14 mouse cellular contexts compared by ENCODE assay signal in the genomic region with DNA sequence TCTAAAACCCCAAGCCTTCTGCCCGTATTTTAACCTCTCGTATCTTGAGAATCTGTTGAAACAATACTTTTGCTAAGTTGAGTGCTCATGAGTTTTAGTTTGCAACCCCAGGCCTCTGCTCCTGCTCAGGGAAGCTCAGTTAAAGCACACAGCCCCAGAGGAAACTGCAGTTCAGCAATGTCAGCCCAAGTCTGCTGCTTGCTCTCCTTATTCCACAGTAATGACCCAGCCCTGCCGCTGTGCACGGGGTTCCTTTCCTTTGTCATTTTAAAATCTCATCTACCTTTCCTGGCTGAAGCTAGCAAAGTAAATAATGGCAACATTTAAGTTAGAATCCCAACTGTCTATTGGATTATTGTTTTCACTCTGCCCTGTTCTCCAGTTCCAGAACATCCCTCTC.
DNase-seq lines count a peak whose midpoint lies in the region; ATAC-seq and TF ChIP-seq lines count a peak whose summit lies in the region.
"Had no signal": no experiment of that assay in that cellular context is flagged by ENCODE, and none has a peak within 500 bp of the region (broad histone marks: within the 10 kb centered on the region; RNA-seq: fewer than 3 reads in every experiment).

No protein-coding gene starts in this region.

- H3K4me1 ChIP-seq in heart, embryonic 10.5 days: no peaks in the 10 kb centered on the region
- H3K4me1 ChIP-seq in liver, adult 2 months (ENCODE audit: control insufficient read depth, insufficient read depth, low read length): 0 out of 2 replicates have a peak, but pooled peaks cover 2% of the 10 kb centered on the region
- no peaks in the 10 kb centered on the region for H3K4me1 ChIP-seq in liver, embryonic 12.5 days
- peaks cover 22% of the 10 kb centered on the region for H3K4me1 ChIP-seq in heart, postnatal 0 days (ENCODE audit: control insufficient read depth, insufficient read depth)
- H3K4me1 ChIP-seq: embryonic facial prominence, embryonic 12.5 days had no signal

- no peak for TF ChIP-seq CTCF in liver, adult 2 months (IDR thresholded peaks at IDR 0.05; ENCODE audit: low read depth, low read length)
- no peak for TF ChIP-seq CTCF in heart, postnatal 0 days (IDR thresholded peaks at IDR 0.05; ENCODE audit: low read depth)

- DNase-seq in heart, embryonic 10.5 days (ENCODE audit: low spot score): no peak
- DNase-seq in heart, postnatal 25 days (ENCODE audit: low spot score): no peak
- no peak for DNase-seq in liver, adult 2 months (ENCODE audit: extremely low read depth, low read depth, low spot score)
- peak; percentile 54 for DNase-seq in R1 (ENCODE audit: low read depth, low spot score)
- no peak for DNase-seq in heart, postnatal 0 days (ENCODE audit: low spot score)
- no peak for DNase-seq in gastrocnemius, postnatal 4 days (ENCODE audit: low spot score in 2 of 2)
- DNase-seq: adrenal gland, postnatal 36 days; cerebellum, postnatal 25 days; liver; spleen, adult 18-20 months had no signal

- H3K9me3 ChIP-seq in heart, embryonic 10.5 days: no peaks in the 10 kb centered on the region
- no peaks in the 10 kb centered on the region for H3K9me3 ChIP-seq in liver, embryonic 12.5 days (replicated peaks)
- no peaks in the 10 kb centered on the region for H3K9me3 ChIP-seq in heart, postnatal 0 days (replicated peaks; ENCODE audit: control insufficient read depth, low read length)
- H3K9me3 ChIP-seq: embryonic facial prominence, embryonic 12.5 days had no signal

- H3K79me2 ChIP-seq in liver, adult 2 months (ENCODE audit: control insufficient read depth, insufficient read depth, low read length): no peaks in the 10 kb centered on the region; the same call in 1 of the 2 replicates

- H3K4me2 ChIP-seq in liver, embryonic 12.5 days: no peak overlapping the region
- H3K4me2 ChIP-seq in heart, postnatal 0 days (ENCODE audit: low read depth, low read length): peak overlapping the region; percentile 55
- H3K4me2 ChIP-seq: embryonic facial prominence, embryonic 12.5 days had no signal

- no peaks in the 10 kb centered on the region for H3K27me3 ChIP-seq in heart, embryonic 10.5 days (ENCODE audit: insufficient read depth, poor library complexity, severe bottlenecking)
- H3K27me3 ChIP-seq in liver, adult 2 months (ENCODE audit: control insufficient read depth, insufficient read depth, low read length): no peaks in the 10 kb centered on the region
- H3K27me3 ChIP-seq in liver, embryonic 12.5 days (replicated peaks): no peaks in the 10 kb centered on the region
- H3K27me3 ChIP-seq in heart, postnatal 0 days (ENCODE audit: control insufficient read depth, insufficient read depth, low read length): no peaks in the 10 kb centered on the region
- H3K27me3 ChIP-seq: embryonic facial prominence, embryonic 12.5 days had no signal

- H3K4me3 ChIP-seq in heart, embryonic 10.5 days: peak overlapping the region; percentile 41
- H3K4me3 ChIP-seq in liver, adult 2 months (ENCODE audit: insufficient read depth, low read depth, low read length): peak overlapping the region; percentile 54
- no peak overlapping the region for H3K4me3 ChIP-seq in liver, embryonic 12.5 days
- peak overlapping the region; percentile 47 for H3K4me3 ChIP-seq in heart, postnatal 0 days (ENCODE audit: low read depth, low read length)
- H3K4me3 ChIP-seq: embryonic facial prominence, embryonic 12.5 days had no signal

- H3K9ac ChIP-seq in liver, adult 2 months (ENCODE audit: low read depth, low read length): peak overlapping the region; percentile 64
- no peak overlapping the region for H3K9ac ChIP-seq in liver, embryonic 12.5 days
- peak overlapping the region; percentile 30 for H3K9ac ChIP-seq in heart, postnatal 0 days (replicated peaks; ENCODE audit: low read depth, low read length)
- H3K9ac ChIP-seq: embryonic facial prominence, embryonic 12.5 days had no signal

- TF ChIP-seq POLR2A in liver, adult 2 months (IDR thresholded peaks at IDR 0.05; ENCODE audit: extremely low read depth, insufficient read depth, low read length): no peak

- peak overlapping the region; percentile 31; the same call in 1 of the 2 replicates for H3K27ac ChIP-seq in heart, embryonic 10.5 days
- peak overlapping the region; percentile 55 for H3K27ac ChIP-seq in liver, adult 2 months (replicated peaks; ENCODE audit: insufficient read depth, low read depth, low read length)
- H3K27ac ChIP-seq in liver, embryonic 12.5 days: no peak overlapping the region
- peak overlapping the region; percentile 70 for H3K27ac ChIP-seq in heart, postnatal 0 days (ENCODE audit: low read depth)
- H3K27ac ChIP-seq: embryonic facial prominence, embryonic 12.5 days had no signal

- TF ChIP-seq EP300 in heart, postnatal 0 days (IDR thresholded peaks at IDR 0.05; ENCODE audit: low read depth): no peak

- no peaks in the 10 kb centered on the region for H3K36me3 ChIP-seq in heart, embryonic 10.5 days
- no peaks in the 10 kb centered on the region for H3K36me3 ChIP-seq in liver, adult 2 months (ENCODE audit: control insufficient read depth, insufficient read depth, low read length)
- H3K36me3 ChIP-seq in liver, embryonic 12.5 days: no peaks in the 10 kb centered on the region
- H3K36me3 ChIP-seq in heart, postnatal 0 days (replicated peaks; ENCODE audit: control insufficient read depth, insufficient read depth, low read length): no peaks in the 10 kb centered on the region
- H3K36me3 ChIP-seq: embryonic facial prominence, embryonic 12.5 days; G1E had no signal

- 22% methylated on average over 4 of the region's 4 CpGs for WGBS in heart, embryonic 10.5 days
- 65% methylated on average over 4 of the region's 4 CpGs for WGBS in liver, adult 2 months
- WGBS in liver, embryonic 12.5 days (ENCODE audit: insufficient replicate concordance): 55% methylated on average over 4 of the region's 4 CpGs
- WGBS in heart, postnatal 0 days: 20% methylated on average over 4 of the region's 4 CpGs

- intact Hi-C loops in heart, postnatal 25 days (cut with DNase I): loop anchor here (5.0 kb wide), 2 partner anchors 92 to 123 kb away; no protein-coding TSS in a partner anchor

- no peak for ATAC-seq in liver, embryonic 12.5 days
- ATAC-seq in heart, postnatal 0 days (ENCODE audit: insufficient read depth, low read depth): no peak
- no peak for ATAC-seq in inflammation-experienced regulatory T-cells, adult 6 months
